Mouse (Mus musculus): ENCODE data around the gene Hapln2. TPM values are rescaled to one million over a fixed set of nuclear protein-coding genes. Genes with fewer than 3 reads are reported as not detected.

Gene Hapln2
- polyA plus RNA-seq, 1 experiment from 2014 or later: not detected

- H3K4me1 ChIP-seq (ENCODE audit: control insufficient read depth, insufficient read depth, low read length): peaks cover 11% of the 10 kb centered on the region
Measured at GRCm38 (mm10) chr3:87996401-87996800, 31.0 kb downstream of the Hapln2 start.

GRCm38 (mm10) chr3:87995331-87995730 is 32.1 kb downstream of the Hapln2 start:
- Histone ChIP-seq H3K4me2 (no peak overlapping the region), H3K27ac (ENCODE audit: low read depth, low read length) (no peak overlapping the region), H3K4me3 (ENCODE audit: low read depth, low read length) (no peak overlapping the region), H3K9ac (ENCODE audit: low read length) (no peak overlapping the region), H3K9me3 (ENCODE audit: control insufficient read depth, low read length) (no peaks in the 10 kb centered on the region), H3K36me3 (ENCODE audit: control insufficient read depth, insufficient read depth, low read length) (no peaks in the 10 kb centered on the region), H3K27me3 (ENCODE audit: control insufficient read depth, insufficient read depth, low read length) (peaks cover 71% of the 10 kb centered on the region), H3K4me1 (ENCODE audit: control insufficient read depth, insufficient read depth, low read length) (peaks cover 11% of the 10 kb centered on the region)
- no peak for DNase-seq (ENCODE audit: low spot score, missing footprints)
- 21% methylated on average over 11 of the region's 11 CpGs for WGBS
- no peak for ATAC-seq (ENCODE audit: low FRiP score)

More at GRCm38 (mm10) chr3:87996401-87996800, 31.0 kb downstream of the Hapln2 start:
- ATAC-seq (ENCODE audit: low FRiP score) (no peak), DNase-seq (ENCODE audit: low spot score, missing footprints) (peak; percentile 91)
- H3K9me3 ChIP-seq (ENCODE audit: control insufficient read depth, low read length): no peaks in the 10 kb centered on the region
- under 1% methylated on average over 15 of the region's 15 CpGs for WGBS
- peak overlapping the region; percentile 49; the same call in 1 of the 2 replicates for H3K4me2 ChIP-seq
- H3K27me3 ChIP-seq (ENCODE audit: control insufficient read depth, insufficient read depth, low read length): peaks cover 82% of the 10 kb centered on the region
- no peak overlapping the region for H3K9ac ChIP-seq (ENCODE audit: low read length)
- H3K27ac ChIP-seq (ENCODE audit: low read depth, low read length): no peak overlapping the region
- no peaks in the 10 kb centered on the region for H3K36me3 ChIP-seq (ENCODE audit: control insufficient read depth, insufficient read depth, low read length)
- H3K4me3 ChIP-seq (ENCODE audit: low read depth, low read length): peak overlapping the region; percentile 23

- H3K4me3 ChIP-seq (ENCODE audit: low read depth, low read length): no peak overlapping the region
- DNase-seq (ENCODE audit: low spot score, missing footprints) (peak; percentile 92), ATAC-seq (ENCODE audit: low FRiP score) (no peak)
- no peak overlapping the region for H3K4me2 ChIP-seq
- no peak overlapping the region for H3K27ac ChIP-seq (ENCODE audit: low read depth, low read length)
- H3K27me3 ChIP-seq (ENCODE audit: control insufficient read depth, insufficient read depth, low read length): peaks cover 52% of the 10 kb centered on the region
- no peaks in the 10 kb centered on the region for H3K9me3 ChIP-seq (ENCODE audit: control insufficient read depth, low read length)
- H3K36me3 ChIP-seq (ENCODE audit: control insufficient read depth, insufficient read depth, low read length): no peaks in the 10 kb centered on the region
- peaks cover 4% of the 10 kb centered on the region for H3K4me1 ChIP-seq (ENCODE audit: control insufficient read depth, insufficient read depth, low read length)
- whole genome bisulfite sequencing: 2% methylated on average over 6 of the region's 6 CpGs
- H3K9ac ChIP-seq (ENCODE audit: low read length): no peak overlapping the region
Measured at GRCm38 (mm10) chr3:87993436-87993835, 33.9 kb downstream of the Hapln2 start.

- Histone ChIP-seq H3K9ac (ENCODE audit: low read length) (no peak overlapping the region), H3K27ac (ENCODE audit: low read depth, low read length) (no peak overlapping the region), H3K36me3 (ENCODE audit: control insufficient read depth, insufficient read depth, low read length) (no peaks in the 10 kb centered on the region), H3K27me3 (ENCODE audit: control insufficient read depth, insufficient read depth, low read length) (peaks cover 17% of the 10 kb centered on the region; the same call in 1 of the 2 replicates), H3K9me3 (ENCODE audit: control insufficient read depth, low read length) (no peaks in the 10 kb centered on the region), H3K4me2 (no peak overlapping the region), H3K4me1 (ENCODE audit: control insufficient read depth, insufficient read depth, low read length) (peaks cover 33% of the 10 kb centered on the region), H3K4me3 (ENCODE audit: low read depth, low read length) (no peak overlapping the region)
- ATAC-seq (ENCODE audit: low FRiP score): no peak
- WGBS: 31% methylated on average over 10 of the region's 10 CpGs
- DNase-seq (ENCODE audit: low spot score, missing footprints): no peak
Measured at GRCm38 (mm10) chr3:87989935-87990334, 37.4 kb downstream of the Hapln2 start.

- peak overlapping the region; percentile 26 for H3K4me3 ChIP-seq (ENCODE audit: low read depth, low read length)
- 10% methylated on average over 15 of the region's 15 CpGs for WGBS
- peak; percentile 93 for DNase-seq (ENCODE audit: low spot score, missing footprints)
- peaks cover 49% of the 10 kb centered on the region for H3K4me1 ChIP-seq (ENCODE audit: control insufficient read depth, insufficient read depth, low read length)
- H3K9me3 ChIP-seq (ENCODE audit: control insufficient read depth, low read length): no peaks in the 10 kb centered on the region
- H3K9ac ChIP-seq (ENCODE audit: low read length): peak overlapping the region; percentile 52
- peaks cover 4% of the 10 kb centered on the region; the same call in 1 of the 2 replicates for H3K27me3 ChIP-seq (ENCODE audit: control insufficient read depth, insufficient read depth, low read length)
- peak overlapping the region; percentile 67 for H3K4me2 ChIP-seq
- no peaks in the 10 kb centered on the region for H3K36me3 ChIP-seq (ENCODE audit: control insufficient read depth, insufficient read depth, low read length)
- H3K27ac ChIP-seq (ENCODE audit: low read depth, low read length): peak overlapping the region; percentile 44; the same call in 1 of the 2 replicates
- peak; percentile 0; the same call in 1 of the 2 replicates for ATAC-seq (ENCODE audit: low FRiP score)
Measured at GRCm38 (mm10) chr3:87988068-87988467, 39.3 kb downstream of the Hapln2 start.

- ATAC-seq (ENCODE audit: low FRiP score): peak; percentile 64
Measured at GRCm38 (mm10) chr3:87987633-87988032, 39.8 kb downstream of the Hapln2 start.

GRCm38 (mm10) chr3:87986868-87987267 is 40.5 kb downstream of the Hapln2 start:
- WGBS: under 1% methylated on average over 17 of the region's 17 CpGs
- DNase-seq (ENCODE audit: low spot score, missing footprints): peak; percentile 100
- Histone ChIP-seq H3K27me3 (ENCODE audit: control insufficient read depth, insufficient read depth, low read length) (no peaks in the 10 kb centered on the region), H3K27ac (ENCODE audit: low read depth, low read length) (peak overlapping the region; percentile 44; the same call in 1 of the 2 replicates), H3K36me3 (ENCODE audit: control insufficient read depth, insufficient read depth, low read length) (no peaks in the 10 kb centered on the region), H3K4me1 (ENCODE audit: control insufficient read depth, insufficient read depth, low read length) (peaks cover 60% of the 10 kb centered on the region), H3K9me3 (ENCODE audit: control insufficient read depth, low read length) (no peaks in the 10 kb centered on the region), H3K4me2 (peak overlapping the region; percentile 67), H3K9ac (ENCODE audit: low read length) (peak overlapping the region; percentile 41; the same call in 1 of the 2 replicates), H3K4me3 (ENCODE audit: low read depth, low read length) (peak overlapping the region; percentile 26)
- ATAC-seq (ENCODE audit: low FRiP score): peak; percentile 70

More at GRCm38 (mm10) chr3:87987633-87988032, 39.8 kb downstream of the Hapln2 start:
- DNase-seq (ENCODE audit: low spot score, missing footprints): peak; percentile 94
- peak overlapping the region; percentile 26 for H3K4me3 ChIP-seq (ENCODE audit: low read depth, low read length)
- H3K27ac ChIP-seq (ENCODE audit: low read depth, low read length): peak overlapping the region; percentile 44
- peak overlapping the region; percentile 52 for H3K9ac ChIP-seq (ENCODE audit: low read length)
- H3K9me3 ChIP-seq (ENCODE audit: control insufficient read depth, low read length): no peaks in the 10 kb centered on the region
- 1% methylated on average over 15 of the region's 15 CpGs for WGBS
- peaks cover 53% of the 10 kb centered on the region for H3K4me1 ChIP-seq (ENCODE audit: control insufficient read depth, insufficient read depth, low read length)
- H3K27me3 ChIP-seq (ENCODE audit: control insufficient read depth, insufficient read depth, low read length): peaks cover 2% of the 10 kb centered on the region; the same call in 1 of the 2 replicates
- peak overlapping the region; percentile 67 for H3K4me2 ChIP-seq
- no peaks in the 10 kb centered on the region for H3K36me3 ChIP-seq (ENCODE audit: control insufficient read depth, insufficient read depth, low read length)

- WGBS: 37% methylated on average over 12 of the region's 12 CpGs
- no peaks in the 10 kb centered on the region for H3K27me3 ChIP-seq (ENCODE audit: control insufficient read depth, insufficient read depth, low read length)
- H3K4me3 ChIP-seq (ENCODE audit: low read depth, low read length): no peak overlapping the region
- DNase-seq (ENCODE audit: low spot score, missing footprints) (peak; percentile 93), ATAC-seq (ENCODE audit: low FRiP score) (0 out of 2 replicates have a peak, but pooled peaks have one; percentile 14)
- H3K9ac ChIP-seq (ENCODE audit: low read length): peak overlapping the region; percentile 42; the same call in 1 of the 2 replicates
- H3K36me3 ChIP-seq (ENCODE audit: control insufficient read depth, insufficient read depth, low read length): no peaks in the 10 kb centered on the region
- H3K4me1 ChIP-seq (ENCODE audit: control insufficient read depth, insufficient read depth, low read length): peaks cover 67% of the 10 kb centered on the region
- H3K9me3 ChIP-seq (ENCODE audit: control insufficient read depth, low read length): no peaks in the 10 kb centered on the region
- H3K27ac ChIP-seq (ENCODE audit: low read depth, low read length): peak overlapping the region; percentile 71
- H3K4me2 ChIP-seq: peak overlapping the region; percentile 18
Measured at GRCm38 (mm10) chr3:87985505-87986320, 41.7 kb downstream of the Hapln2 start.

GRCm38 (mm10) chr3:87984094-87984493 is 43.3 kb downstream of the Hapln2 start:
- H3K9me3 ChIP-seq (ENCODE audit: control insufficient read depth, low read length): no peaks in the 10 kb centered on the region
- ATAC-seq (ENCODE audit: low FRiP score): no peak
- H3K36me3 ChIP-seq (ENCODE audit: control insufficient read depth, insufficient read depth, low read length): no peaks in the 10 kb centered on the region
- no peak overlapping the region for H3K4me3 ChIP-seq (ENCODE audit: low read depth, low read length)
- H3K9ac ChIP-seq (ENCODE audit: low read length): peak overlapping the region; percentile 10; the same call in 1 of the 2 replicates
- no peak for DNase-seq (ENCODE audit: low spot score, missing footprints)
- WGBS: 43% methylated on average over 3 of the region's 3 CpGs
- H3K4me1 ChIP-seq (ENCODE audit: control insufficient read depth, insufficient read depth, low read length): peaks cover 80% of the 10 kb centered on the region
- H3K27me3 ChIP-seq (ENCODE audit: control insufficient read depth, insufficient read depth, low read length): no peaks in the 10 kb centered on the region
- H3K4me2 ChIP-seq: no peak overlapping the region
- peak overlapping the region; percentile 84 for H3K27ac ChIP-seq (ENCODE audit: low read depth, low read length)

All from midbrain, embryonic 11.5 days (tissue).